Mouse (Mus musculus) E14TG2a.4 (cell line): ENCODE measurements around the gene Kctd11.

Source experiments
- CTCF ChIP-seq: conservative IDR thresholded peaks from 2 replicates; pipeline ENCODE4 v1.5.1; 2014; ENCODE audit warnings: low read length
- NANOG ChIP-seq: IDR thresholded peaks from 2 replicates; pipeline ENCODE4 v1.6.1; 2014; ENCODE audit warnings: borderline replicate concordance, low read length, mixed read lengths

DNA sequence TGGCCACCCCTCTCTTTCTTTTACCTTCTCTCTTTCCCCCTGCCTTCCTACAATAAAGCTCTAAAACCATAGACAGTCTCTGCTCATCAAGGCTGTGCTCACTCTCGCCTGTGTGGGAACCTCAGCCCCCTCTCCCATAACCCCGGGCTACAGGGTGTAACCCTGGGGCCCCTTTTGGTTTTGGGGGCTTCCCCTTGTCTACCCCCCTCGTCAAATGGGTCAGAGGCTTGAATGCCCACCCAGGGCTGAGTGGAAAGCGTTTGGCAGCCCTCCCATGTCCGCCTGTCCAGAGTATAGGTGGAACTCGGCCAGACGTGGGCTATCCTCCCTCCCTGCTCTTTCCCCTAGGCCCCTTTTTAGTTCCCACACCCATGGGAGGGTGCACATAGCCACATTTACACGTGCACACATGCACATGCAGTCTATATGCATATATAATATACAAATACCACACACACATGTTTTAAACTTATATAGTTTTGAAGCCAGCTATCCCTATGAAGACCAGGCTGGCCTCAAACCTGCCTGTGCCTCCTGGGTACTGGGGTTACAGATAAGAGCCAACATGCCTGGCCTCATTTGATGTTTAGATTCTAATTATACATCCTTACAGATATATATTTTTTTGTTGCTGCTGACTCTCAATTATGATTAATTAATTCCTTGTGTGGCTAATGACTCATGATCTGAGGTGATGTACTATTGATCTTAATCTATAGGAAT lies 16.9 kb downstream of the Kctd11 start:
- TF ChIP-seq CTCF (no peak), NANOG (no peak)
